Mouse (Mus musculus) yolk sac, embryonic 10.5 days (tissue): ENCODE data around the gene 1110051M20Rik.

Source experiments
- DNase-seq: peaks from one replicate; pipeline ENCODE4 v3.0.0-alpha.2; 2017; ENCODE audit warnings: low spot score

The 1110051M20Rik gene

GRCm38 (mm10) chr2:91421641-91422040 lies 22.9 kb downstream of the 1110051M20Rik start:
- DNase-seq: no peak

DNA sequence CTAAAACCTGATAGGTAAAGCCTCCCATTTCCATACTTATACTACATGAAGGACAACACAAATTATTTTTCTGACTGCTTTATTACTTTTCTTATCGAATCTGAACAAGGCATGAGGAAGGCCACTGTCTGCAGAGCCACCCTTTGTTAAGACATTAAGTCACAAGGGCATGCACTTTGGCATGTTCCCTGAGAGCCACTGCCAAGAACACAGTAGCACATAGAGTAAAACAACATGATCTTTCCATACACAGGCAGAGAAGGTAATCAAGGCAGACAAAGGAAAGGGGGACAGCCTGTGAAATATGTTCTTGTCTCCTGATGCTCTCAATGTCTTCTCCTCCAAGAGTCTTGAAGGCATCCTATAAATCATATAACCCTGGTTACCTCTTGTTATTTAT lies 30.7 kb downstream of the 1110051M20Rik start:
- no peak for DNase-seq

- DNase-seq: peak; percentile 39
Observed at GRCm38 (mm10) chr2:91412361-91412760, 32.1 kb downstream of the 1110051M20Rik start.

DNA sequence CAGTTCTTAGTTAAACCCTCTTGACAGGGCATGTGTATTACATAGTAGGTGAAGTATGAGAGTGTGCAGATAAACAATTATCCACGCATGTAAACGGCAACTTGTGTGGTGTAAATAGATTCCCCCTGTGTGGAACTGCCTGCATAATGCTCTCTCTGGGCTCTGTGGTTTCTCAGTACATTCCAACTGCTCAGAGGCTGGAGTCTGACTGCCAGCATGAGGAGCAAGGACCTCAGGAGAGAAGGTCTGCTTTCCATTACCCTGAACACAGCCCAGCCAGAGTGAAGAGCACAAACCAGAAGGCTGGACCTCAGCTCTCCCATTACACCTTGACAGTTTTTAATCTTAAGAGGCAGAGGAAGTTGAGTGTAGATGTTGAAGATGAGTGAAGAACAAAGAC lies 33.0 kb downstream of the 1110051M20Rik start:
- no peak for DNase-seq

- DNase-seq: no peak
Observed at GRCm38 (mm10) chr2:91408031-91408430, 36.5 kb downstream of the 1110051M20Rik start.

DNA sequence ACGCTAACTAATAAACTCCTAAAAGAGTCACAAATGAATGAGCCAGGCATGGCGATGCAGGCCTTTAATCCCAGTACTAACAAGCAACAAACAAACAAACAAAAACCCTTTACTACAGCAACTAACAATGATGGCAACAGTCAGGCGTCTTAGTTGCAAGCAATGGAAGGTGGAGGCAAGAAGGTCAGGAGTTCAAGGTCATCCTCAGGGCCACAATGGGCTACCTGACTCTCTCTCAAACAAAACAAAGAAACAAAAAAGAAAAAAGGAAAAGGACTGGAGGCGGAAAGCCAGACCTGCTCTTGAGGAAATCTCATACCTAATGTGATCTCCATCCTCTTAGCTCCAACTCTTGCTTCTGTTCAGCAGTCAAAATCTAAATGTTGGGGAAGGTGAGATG lies 39.4 kb downstream of the 1110051M20Rik start:
- DNase-seq: no peak

DNA sequence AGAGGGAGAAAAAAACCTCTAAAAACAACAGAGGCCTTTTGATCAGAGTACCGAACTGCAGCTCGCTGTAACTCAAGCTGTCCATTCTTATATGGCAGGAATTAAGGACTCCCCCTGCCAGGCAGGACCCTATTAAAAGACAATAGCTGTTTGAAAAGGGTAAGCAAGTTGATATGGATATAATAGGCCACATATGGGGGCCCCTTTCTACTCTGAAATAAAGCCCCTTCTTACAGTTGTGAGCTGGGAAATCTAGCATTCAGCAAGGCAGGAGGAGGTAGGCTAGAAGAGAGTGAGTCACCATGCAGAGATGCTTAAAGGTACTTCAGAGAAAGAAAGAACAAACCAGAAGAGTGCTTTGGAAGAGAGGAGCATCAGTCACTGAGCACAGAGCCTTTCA lies 44.8 kb downstream of the 1110051M20Rik start:
- DNase-seq: no peak

DNA sequence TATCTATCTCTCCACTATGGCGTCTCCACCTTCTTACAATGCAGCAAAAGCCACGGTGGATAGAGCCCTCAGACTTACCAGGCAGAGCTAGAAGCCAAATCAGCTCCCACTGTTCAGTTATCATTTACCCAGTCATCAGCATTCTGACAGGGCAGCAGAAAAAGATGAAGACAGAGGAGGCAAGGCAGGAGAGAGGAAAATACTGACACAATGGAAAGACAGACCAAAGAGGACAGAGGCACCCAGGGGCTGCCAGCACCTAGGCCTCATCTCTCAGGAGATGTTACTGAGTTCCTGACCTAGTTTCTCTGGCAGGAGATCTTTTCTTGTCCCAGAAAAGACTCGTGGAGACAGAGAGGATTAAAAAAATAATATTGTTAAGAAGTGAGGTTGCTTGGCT lies 45.3 kb downstream of the 1110051M20Rik start:
- no peak for DNase-seq

GRCm38 (mm10) chr2:91394078-91394477 lies 50.4 kb downstream of the 1110051M20Rik start:
- DNase-seq: no peak

DNA sequence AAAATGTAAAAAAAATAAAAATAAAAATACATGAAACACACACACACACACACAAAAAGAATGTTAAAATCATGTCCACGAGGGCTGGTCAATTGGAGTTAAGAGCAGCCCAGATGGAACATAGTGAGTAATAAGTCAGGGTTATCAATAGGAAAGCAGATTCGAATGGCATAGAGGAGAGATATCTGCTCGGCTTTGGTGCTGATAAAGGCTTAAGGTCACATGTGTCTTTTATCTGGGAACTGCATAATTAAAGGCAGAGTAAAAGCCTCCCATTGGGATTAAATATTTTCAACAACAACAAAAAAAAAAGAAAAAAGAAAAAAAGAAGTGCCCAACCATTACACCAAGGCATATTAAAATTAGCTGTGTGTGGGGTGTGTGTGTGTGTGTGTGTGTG lies 55.8 kb downstream of the 1110051M20Rik start:
- DNase-seq: no peak

DNA sequence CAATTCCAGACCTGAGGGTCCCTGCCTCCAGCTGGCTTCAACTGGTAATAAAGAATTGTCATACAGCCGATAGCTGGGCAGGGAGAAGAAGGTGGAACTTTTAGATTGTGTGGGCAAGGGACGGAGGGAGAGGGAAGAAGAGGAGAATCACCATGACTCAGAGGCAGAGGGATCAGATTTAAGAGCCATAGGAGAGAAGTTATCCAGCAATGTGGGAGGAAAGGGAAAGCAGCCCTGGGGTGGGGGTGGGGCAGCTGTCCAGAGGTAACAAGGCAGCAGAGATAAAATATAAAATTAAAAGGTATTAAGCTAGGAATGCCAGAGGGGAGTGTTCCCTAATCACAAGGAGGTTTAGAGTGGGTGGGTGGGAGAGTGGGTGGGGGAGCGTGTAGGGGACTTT lies 56.2 kb downstream of the 1110051M20Rik start:
- DNase-seq: no peak

GRCm38 (mm10) chr2:91387287-91387958 lies 57.1 kb downstream of the 1110051M20Rik start:
- DNase-seq: peak; percentile 73

DNA sequence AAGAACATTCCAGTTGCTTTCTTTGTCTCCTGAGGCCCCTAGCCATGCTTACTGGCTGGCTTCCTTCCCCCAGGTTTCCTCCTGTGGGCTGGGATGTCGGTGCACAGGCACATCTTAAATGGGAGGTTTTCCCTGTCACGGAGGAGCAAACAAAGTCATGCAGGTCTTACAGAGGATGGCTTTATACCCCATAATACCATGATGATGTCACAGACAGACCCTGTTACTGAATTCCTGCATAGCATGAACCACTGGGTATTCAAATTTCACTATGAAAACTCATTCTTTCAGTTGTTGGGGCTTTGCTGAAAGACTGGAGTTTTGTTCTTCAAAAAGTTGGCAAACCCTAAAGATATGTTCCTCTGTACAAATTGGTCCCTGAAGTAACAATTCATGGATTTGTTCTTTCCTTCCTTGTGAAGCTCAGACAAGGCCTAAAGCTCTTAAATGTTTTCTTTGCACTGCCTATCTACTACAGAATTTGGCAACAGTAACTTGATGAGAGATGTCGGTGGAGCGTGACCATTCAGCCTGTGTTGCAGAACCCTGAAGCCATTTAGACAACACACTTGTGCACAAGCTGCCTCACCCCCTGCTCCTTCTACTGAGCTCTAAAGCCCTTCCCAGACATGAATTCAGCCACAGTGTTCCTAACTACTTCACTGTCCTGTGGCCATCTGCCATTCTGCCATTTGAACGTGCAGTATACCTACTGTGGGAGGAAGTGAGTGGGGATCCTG lies 57.8 kb downstream of the 1110051M20Rik start:
- DNase-seq: no peak

DNA sequence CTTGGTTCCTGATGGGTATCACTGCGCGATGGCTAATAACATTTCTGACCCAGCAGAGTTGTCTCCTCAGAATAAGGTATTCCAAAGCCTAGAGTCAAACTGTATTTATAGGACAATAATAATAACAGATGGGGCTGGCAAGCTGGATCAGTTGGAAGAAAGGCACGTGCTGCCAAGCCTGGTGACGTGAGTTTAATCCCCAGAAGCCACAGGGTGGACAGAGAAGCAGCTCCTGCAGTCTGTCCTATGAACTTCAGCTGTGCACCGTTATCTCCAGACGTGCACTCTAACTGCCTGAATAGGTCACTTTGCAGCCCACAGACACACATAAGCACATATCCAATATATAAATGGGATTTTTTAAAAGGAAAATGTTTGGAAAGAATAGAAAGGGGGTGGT lies 61.2 kb downstream of the 1110051M20Rik start:
- no peak for DNase-seq

DNA sequence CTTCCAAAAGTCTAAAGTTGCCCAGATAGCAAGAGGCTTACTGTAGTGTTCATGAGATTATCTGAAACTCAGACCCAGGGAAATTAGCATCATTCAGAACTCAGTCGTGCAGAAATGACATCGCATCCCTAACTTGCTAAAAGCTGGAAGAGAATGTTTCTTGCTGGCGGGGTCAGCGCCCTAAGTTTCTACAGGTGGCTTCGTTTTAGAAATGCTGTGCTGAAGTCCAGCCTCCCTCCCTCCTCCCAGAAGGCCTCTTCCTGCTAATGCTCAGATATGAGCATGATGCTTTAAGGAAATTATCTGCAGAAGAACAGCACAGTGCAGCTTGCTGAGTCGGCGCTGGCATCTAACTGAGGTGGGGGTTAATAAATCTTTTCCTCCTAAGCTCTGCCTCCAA lies 67.5 kb downstream of the 1110051M20Rik start:
- DNase-seq: no peak

GRCm38 (mm10) chr2:91370314-91370713 lies 74.2 kb downstream of the 1110051M20Rik start:
- no peak for DNase-seq

DNA sequence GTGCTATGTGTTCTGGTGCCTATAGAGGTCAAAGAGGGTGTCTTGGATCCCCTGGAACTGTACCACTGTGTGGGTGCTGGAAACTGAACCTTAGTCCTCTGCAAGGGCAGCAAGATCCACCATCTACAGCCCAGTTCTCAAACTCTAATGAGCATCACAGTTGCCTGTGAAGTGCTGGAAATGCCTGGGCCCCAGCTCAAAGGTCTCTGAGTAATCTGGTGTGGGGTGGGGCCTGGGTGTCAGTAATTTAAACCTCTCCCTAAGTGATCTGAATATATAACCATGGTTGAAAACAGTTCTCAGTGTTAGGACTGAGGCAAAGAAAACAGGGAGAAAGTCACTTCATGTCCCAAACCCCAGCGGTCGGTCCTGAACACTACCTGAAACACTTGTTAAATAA lies 81.2 kb downstream of the 1110051M20Rik start:
- DNase-seq: no peak

DNA sequence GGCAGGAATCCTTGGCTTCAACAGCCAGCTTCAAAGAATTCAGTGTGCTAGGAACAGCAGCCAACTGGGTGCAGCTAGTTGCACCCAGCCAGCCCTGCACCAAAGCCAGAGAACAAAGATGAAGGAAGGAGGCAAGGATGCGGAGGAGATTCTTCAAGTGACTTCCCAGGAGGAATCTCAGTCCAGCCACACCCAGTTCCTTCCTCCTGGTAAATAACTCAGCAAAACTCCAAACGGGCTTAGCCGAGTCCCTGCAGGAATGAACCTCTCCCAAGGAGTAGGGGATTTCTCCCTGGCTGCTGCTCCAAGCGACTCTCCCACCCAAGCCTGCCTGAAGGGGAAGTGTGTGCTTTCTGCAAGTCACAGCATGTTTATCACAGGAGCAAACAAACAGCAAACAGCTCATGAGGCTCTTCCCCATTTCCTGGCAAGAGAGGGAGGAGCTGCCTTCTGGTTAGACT lies 83.4 kb downstream of the 1110051M20Rik start:
- DNase-seq: peak; percentile 14

DNA sequence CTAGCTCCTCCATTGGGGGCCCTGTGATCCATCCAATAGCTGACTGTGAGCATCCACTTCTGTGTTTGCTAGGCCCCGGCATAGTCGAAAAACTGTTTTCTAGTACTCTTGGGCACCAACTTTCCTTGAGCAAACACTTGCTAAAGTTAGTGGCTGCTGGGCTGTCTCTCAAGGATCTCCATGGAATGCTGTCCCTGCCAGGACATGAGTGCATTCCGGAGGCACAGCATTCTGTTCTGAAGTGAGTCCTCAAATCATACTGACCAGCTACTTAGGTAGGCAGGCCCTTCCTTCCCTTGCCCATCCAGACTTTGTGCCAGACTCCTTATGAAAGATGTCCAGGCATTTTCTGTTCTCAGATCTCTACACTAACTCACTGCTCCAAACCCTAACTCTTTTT lies 88.7 kb downstream of the 1110051M20Rik start:
- no peak for DNase-seq

DNA sequence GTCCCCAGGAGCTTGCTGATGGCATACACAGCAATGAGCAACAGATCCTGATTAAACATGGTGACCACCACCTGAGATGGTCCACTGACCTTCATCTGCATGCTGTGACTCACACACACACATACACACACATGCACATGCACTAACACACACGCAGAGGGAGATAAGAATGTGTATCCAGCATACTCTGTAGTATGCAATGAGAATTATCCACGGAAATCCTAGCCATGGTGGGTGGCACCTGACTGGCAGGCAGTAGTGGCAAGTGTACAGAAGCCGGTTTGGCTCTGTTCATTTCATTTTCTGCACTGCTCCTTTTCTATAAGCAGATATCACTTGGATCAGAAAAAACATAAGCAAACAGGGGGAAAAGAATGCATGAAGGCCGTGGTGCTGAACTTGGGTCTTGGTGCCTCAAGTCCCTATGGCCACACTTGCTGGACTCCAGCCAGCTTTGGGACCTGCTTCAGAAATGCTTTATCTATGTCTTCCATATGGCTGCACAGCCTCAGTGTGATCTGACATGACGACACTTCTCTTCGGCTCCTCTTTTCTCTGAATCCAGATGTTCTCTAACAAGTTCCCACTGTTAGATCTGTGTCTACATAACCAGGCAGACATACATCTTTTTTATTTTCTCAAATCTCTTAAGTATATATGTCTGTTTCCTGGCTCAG lies 89.6 kb downstream of the 1110051M20Rik start:
- DNase-seq: no peak

DNA sequence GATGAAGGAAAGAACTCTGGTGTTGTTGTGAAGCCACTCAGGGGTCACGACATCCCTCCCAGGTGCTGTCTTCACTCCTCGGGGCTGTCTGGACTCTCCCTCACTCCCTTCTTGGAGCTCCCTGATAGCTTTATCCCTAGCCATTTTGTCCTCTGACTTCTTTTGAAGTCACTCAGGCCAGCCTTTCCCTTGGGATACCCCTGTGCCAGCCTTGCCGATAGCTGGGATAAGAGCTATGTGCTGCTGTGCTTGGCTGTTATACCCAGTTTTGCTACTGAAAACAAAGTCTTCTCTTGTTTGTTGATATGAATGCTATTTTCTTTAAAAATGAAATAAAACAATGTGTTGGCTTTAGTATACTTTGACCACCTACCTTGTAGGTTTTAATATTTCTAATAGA lies 90.7 kb downstream of the 1110051M20Rik start:
- no peak for DNase-seq

GRCm38 (mm10) chr2:91351841-91352240 lies 92.7 kb downstream of the 1110051M20Rik start:
- DNase-seq: no peak

- peak; percentile 81 for DNase-seq
Observed at GRCm38 (mm10) chr2:91349974-91350457, 94.5 kb downstream of the 1110051M20Rik start.
